Mouse (Mus musculus) stomach, postnatal 0 days (tissue): ENCODE data around the gene Tbx15.

ENCODE experiments used
- CTCF ChIP-seq: IDR thresholded peaks from 2 replicates; pipeline ENCODE4 v1.5.1; 2016; ENCODE audit warnings: antibody characterized with exemption, low read depth, mild to moderate bottlenecking, moderate library complexity
- EP300 ChIP-seq: optimal IDR thresholded peaks from 2 replicates; pipeline ENCODE3; 2016; ENCODE audit warnings: antibody characterized with exemption

- no peak for TF ChIP-seq CTCF
- no peak for TF ChIP-seq EP300
Measured at GRCm38 (mm10) chr3:99261371-99261791, 21.2 kb downstream of the Tbx15 start.
